Mouse (Mus musculus) thymus, postnatal 14 days (tissue): ENCODE measurements around the gene 4931429L15Rik.
"Not testable (repeated sequence)": the region's sequence is repeated elsewhere in the genome, so short reads cannot be mapped to it uniquely, and the experiment has no call there.

Source experiments
- DNase-seq: peaks from one replicate; pipeline ENCODE4 v3.0.0; 2021

Gene 4931429L15Rik

GRCm38 (mm10) chr9:46319886-46320285 is at the start of gene 4931429L15Rik:
Gene 4931429L15Rik (minus strand): TSS chr9:46319986.
- DNase-seq: not testable (repeated sequence)

- DNase-seq: no peak
These were observed 42.7 kb upstream of the 4931429L15Rik start for GRCm38 (mm10) chr9:46362459-46362858.

GRCm38 (mm10) chr9:46361461-46362111 is 41.8 kb upstream of the 4931429L15Rik start:
- no peak for DNase-seq

GRCm38 (mm10) chr9:46353992-46354391 is 34.2 kb upstream of the 4931429L15Rik start:
- peak; percentile 53 for DNase-seq

GRCm38 (mm10) chr9:46353330-46353724 is 33.5 kb upstream of the 4931429L15Rik start:
- no peak for DNase-seq

- no peak for DNase-seq
These were observed 33.0 kb upstream of the 4931429L15Rik start for GRCm38 (mm10) chr9:46352651-46353329.

GRCm38 (mm10) chr9:46350451-46350981 is 30.7 kb upstream of the 4931429L15Rik start:
- no peak for DNase-seq

- DNase-seq: no peak
These were observed 26.3 kb upstream of the 4931429L15Rik start for GRCm38 (mm10) chr9:46345887-46346665.

GRCm38 (mm10) chr9:46339051-46339652 is 19.4 kb upstream of the 4931429L15Rik start:
- DNase-seq: no peak

- DNase-seq: no peak
These were observed 18.6 kb upstream of the 4931429L15Rik start for GRCm38 (mm10) chr9:46338384-46338783.

- no peak for DNase-seq
These were observed 18.1 kb upstream of the 4931429L15Rik start for GRCm38 (mm10) chr9:46337852-46338291.

- DNase-seq: no peak
These were observed 17.5 kb upstream of the 4931429L15Rik start for GRCm38 (mm10) chr9:46337331-46337730.

- not testable (repeated sequence) for DNase-seq
These were observed 16.5 kb upstream of the 4931429L15Rik start for GRCm38 (mm10) chr9:46336294-46336693.

GRCm38 (mm10) chr9:46335461-46335995 is 15.7 kb upstream of the 4931429L15Rik start:
- DNase-seq: no peak

- no peak for DNase-seq
These were observed 14.8 kb upstream of the 4931429L15Rik start for GRCm38 (mm10) chr9:46334471-46335025.

GRCm38 (mm10) chr9:46331301-46331700 is 11.5 kb upstream of the 4931429L15Rik start:
- DNase-seq: no peak

GRCm38 (mm10) chr9:46330586-46330895 is 10.8 kb upstream of the 4931429L15Rik start:
- no peak for DNase-seq

- no peak for DNase-seq
These were observed 10.2 kb upstream of the 4931429L15Rik start for GRCm38 (mm10) chr9:46329801-46330585.

- no peak for DNase-seq
These were observed 9.5 kb upstream of the 4931429L15Rik start for GRCm38 (mm10) chr9:46329250-46329648.

- DNase-seq: peak; percentile 32
These were observed 8.9 kb upstream of the 4931429L15Rik start for GRCm38 (mm10) chr9:46328572-46329249.
